Mouse (Mus musculus) mouse trophoblast stem cell (cell line): ENCODE measurements around the gene Gsg1l.

Source experiments
- in situ Hi-C, 2 experiments: fragments of 300-500 bp; cut with MseI, MboI; formaldehyde crosslinking; loops; 2 replicates in 1 of 2; 3 replicates in 1 of 2; pipeline ENCODE4 v1.15.1; 2025

Gsg1l gene

DNA sequence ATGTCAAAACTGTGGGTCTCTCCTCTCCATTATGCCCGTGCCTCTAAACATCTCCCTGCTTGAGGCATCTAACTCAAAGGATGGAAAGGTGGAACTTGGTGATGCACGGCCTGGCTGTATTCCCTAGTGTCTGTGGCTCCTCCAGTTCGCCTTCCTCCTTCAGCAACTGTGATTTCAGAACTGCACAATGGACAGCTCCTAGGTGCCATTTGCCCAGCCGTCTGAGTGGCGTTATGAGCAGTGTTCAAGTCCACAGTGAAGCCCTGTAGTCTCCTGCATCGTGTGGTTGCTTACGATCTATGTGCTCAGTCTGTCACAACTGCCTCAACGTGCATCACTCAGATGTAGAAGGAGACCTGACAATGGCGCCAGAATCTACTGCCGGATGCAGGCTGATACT, 96.6 kb downstream of the Gsg1l start:
- in situ Hi-C loops: no loop called here

DNA sequence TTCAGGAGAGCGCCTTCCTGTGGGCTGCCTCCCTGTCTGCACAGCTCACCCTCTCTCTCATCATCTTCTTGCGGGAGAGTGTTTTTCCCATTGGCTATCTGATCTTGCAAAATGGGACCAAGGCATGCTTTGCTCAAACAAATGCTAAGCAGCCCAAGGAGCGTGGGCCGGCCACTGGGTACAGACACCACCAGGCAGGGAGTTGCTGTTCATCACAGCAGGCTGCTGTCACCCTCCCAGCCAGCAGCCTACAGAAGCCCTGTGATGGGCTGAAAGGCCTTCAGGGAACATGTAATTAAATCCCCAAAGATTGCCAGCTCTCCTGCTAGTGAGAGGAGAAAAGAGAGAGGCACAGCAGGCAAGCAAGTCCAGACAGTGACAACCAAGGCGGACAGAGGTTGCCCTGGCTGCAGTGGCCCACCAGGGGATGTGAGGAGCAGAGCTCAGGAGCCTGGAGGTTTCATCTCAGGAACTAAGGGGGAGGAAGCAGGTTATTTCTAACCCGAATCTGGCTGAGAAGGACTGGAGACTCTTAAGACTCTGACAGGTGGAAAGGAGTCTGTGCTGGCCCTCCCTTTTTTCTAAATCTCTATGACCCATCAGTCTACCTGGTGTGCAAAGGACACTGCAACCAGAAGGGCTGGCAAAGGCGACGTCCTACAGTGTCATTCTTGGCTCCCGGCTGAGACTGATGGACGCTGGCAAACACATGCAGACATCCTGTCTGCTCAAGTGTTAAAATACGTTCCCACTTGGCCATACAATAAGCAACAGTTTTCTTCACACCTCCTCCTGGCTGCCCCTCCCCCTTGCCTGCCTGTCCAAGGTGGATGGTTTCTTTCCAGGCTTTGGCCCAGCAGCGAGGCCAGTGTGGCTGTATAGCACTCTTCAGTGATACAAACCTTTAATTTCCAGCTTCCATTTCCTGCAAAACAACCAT, 98.0 kb downstream of the Gsg1l start:
- in situ Hi-C loops: no loop called here

DNA sequence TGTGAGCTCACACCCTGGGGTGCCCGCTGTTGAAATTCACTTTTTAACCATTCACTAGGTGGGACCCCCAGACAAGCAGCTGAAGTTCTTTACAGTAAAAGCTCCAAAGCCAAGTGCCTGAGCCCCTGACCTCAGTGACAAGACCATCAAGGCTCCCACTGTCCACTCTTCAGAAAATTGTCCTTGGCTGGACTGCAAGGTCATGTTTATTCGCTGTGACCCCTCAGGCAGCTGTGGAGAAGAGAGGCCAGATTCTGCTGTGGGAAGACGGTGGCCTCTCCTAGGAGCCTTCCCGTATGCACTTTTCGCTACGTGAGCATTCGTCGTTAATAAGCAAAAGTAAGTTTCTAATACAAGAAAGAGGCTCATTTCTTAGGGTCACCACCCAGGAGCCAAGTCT, 102.6 kb downstream of the Gsg1l start:
- in situ Hi-C loops: no loop called here

DNA sequence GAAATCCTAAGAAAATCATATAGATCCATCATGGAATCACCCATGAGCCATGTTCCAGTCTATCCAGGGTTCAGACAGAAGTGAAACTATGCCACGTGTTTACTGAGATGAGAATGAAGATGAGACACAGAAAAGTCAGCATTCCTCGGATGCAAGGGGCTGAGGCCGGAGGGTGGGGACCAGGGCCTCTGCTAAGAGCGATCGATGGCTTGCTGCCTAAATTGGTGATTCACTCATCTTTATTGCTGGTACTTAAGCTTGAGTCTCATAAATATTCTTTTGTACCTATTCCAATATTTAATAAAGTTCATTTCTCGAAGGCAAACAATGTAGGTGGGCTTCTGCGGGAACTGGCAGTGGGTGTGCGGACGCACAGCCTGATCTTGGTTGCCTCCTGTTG, 105.5 kb downstream of the Gsg1l start:
- in situ Hi-C loops: no loop called here

DNA sequence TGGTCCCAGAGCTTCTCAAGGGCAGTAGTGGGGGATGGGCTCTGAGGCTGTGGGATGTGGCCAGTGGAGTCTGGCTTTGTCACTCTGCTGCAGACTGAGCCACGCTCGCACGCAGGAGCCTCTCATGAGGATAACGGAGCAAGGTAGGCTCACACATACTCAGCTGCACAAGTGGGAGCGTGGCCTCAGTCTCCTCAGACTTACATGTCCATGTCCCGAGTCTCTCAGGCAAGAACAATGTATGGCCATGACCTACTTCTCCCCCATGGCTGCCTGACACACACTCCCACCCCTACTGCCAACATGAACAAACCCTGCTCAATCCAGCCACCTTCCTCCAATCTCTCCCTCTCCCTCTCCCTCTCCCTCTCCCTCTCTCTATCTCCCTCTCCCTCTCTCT, 106.8 kb downstream of the Gsg1l start:
- in situ Hi-C loops: no loop called here

DNA sequence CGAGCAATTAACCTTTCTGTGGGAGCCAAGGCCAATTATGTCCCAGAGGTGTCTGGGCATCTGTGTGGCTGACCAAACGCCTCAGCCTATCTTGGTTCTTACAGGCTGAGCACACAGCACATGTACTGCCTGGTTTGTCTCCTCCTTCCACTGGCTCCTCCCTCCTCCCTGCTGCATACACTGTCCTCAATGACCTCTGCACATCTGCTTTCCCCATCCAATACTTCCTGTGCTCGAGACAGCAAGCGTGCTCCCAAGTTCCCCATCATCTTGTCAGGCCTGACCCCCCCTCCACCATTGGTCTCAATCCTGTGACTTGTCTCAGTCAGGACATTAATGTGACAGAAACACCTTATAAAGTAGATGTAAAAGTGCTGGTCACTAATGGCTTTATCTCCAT, 108.3 kb downstream of the Gsg1l start:
- in situ Hi-C loops: no loop called here

DNA sequence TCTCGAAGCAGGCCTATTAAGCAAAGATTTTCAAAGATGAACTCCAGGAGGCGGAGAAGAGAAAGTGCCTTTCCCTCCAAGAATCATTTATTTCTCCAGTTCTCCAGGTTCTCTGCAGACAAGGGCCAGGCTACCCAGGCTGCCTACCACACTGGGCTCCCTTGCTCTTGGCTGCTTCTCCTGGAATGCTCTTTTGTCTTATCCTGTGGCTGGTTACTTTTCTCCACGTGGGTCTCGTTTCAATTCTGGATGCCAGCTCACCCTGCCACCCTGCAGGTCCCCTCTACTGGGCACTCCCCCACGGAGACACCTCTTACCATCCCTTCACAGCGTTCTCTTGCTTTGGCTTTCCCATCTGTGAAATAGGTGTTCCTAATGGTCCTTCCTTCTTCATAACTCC, 109.4 kb downstream of the Gsg1l start:
- in situ Hi-C loops: no loop called here

DNA sequence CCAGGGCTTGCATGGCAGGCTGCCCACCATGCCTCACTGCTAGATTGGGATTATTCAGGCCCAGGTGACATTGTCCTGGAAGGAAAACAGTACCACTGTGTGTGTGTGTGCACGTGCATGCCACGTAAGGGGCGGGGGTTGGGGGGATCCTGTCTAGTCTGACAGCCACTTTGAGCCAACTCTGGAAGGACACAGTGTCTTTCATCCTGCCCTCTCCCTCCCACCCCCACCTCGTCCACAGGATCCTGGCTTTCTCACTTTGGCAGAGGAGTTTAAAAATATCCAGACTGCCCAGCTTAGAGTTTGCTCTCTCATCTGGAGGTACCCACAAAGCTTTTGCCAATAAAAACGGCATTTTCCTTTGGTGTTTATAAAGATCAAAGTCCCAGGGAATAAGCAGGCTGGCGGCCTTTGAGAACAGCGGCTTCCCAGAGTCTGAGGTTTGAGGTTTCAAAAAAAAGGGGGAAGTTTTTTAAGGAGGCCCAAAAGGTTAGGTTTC, 110.0 kb downstream of the Gsg1l start:
- in situ Hi-C loops: no loop called here

DNA sequence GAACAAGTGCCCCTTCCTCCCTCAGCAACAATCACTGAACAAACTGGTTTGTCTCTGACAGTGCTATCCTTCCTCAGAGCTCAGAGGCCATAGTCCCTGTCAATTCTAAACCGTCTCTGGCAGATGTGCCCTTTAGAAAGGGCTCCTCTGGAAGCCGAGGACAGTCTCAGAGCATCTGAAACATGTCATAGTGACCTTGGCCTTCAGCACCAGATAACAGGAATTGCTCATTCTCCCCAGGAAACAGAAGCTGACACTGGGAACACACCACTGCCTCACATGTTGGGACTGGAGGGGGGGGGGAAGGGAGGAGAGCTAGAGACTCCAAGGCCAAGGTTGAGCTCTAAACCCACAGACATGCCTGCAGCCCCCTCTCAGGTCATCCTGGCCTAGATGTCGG, 113.1 kb downstream of the Gsg1l start:
- in situ Hi-C loops: no loop called here

DNA sequence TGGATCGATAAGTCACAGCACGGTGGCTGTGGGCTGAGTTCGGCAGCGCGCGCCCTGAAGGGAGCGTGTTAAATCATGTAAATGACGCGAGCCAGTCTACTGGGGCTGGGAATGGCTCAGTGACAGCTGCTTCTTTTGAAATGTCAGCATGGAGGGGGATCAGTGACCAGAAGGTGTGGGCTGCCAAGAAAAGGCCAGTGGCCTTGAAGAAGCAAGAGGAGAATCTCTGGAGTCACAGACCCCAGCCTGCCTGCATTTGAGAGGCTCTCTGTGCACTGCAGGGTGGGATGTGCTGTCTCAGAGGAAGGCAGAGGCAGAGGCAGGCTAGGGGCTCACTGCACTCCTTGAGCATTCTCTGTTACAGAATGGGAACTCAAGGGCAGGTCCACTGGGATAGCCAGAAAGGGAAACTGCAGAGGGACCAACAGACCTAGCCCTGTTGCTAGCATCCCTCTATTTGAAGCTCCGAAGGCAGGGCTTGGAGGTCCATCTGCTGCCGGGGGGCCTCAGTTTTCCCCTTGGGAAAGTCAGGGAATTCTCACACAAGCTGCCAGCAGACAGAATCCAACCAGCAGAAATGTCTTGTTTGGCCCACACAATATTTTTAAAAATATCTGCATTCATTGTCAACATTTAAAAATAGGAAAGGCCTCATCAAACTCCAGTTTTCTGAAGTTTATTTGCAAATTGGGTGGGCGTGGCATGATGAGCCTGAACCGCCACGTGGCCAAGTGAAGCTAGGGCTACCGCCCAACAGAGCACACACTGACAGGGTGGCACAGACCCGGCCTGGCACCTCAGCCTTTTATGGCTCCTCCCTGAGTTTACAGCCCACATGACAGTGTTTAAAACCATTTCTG, 115.6 kb downstream of the Gsg1l start:
- in situ Hi-C loops: no loop called here

DNA sequence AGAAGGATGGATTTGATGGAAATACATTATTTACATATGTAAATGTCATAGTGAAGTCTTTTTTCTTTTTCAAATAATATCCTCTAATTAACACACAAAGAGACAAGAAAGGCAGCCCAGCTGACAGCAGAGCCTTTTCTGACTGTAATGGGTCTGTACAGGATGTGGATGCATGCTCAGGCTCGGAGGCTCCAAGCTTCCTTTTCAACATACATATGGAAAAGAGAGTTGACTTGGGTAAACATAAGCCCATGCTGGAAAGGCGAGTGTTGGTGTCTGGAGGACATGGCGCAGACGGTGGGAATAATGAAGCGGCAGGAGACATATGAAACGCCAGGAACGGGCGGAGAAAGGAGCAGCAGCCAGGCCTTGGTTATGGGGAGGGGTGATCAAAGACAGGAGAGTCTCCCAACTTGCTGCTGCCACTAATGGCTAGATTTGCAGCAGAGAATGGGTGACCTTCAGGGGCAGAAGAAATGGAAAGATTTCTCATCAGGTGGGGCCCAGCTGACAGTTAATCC, 118.1 kb downstream of the Gsg1l start:
- in situ Hi-C loops: no loop called here

DNA sequence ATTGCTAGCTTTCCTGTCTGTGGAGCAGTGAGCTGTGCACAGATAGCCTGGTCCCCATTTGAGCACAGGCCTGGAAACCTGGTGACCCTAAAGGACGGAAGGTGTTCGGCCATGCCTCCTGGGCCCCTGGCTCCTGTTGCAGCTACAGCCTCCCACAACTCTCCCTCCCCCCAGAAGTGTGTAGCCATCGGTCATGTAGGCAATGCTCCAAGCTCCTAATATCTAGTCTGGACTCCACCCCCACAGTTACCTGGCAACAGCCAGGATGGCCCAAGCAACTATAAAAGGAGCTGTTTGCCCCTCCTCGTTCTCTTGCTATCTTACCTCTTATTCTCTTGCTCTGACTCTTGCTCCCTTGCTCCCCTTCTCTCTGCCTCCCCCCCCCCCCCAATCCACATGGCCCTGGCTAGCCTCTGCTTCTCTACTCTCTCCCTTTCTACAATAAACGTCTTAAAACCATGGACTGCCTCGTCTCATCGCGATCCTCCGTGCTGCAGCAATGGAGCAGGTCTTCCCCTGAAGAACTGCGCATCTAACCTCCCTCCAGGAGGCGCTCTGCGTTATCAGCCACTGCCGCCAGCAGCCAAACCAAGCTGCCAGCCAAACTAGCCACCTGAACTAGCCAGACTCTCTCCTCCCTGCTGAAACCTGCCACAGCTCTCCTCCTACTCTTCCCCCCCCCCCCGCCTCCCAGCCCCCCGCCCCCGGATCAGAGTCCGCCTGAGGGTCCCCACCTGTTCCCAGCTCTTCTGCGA, 122.7 kb downstream of the Gsg1l start:
- in situ Hi-C loops: no loop called here

DNA sequence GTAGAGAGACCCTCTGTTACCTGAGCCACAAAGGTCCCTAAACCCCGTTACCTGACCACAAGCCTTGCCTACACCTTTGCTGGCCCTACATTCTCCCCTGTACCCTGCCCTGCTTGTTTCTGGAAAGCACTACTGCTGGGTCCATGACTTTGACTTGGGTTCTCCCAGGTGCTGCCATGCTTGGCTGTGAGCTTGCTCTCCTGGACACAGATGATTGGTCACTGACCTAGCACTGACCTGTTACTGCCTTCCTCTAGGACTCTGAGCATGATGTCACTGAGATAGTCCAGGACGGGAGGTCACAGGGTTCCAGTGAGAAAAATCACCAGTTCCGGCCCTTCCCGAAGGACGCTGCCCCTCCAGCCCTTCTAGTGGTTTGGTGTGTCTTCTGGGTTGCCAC, 123.4 kb downstream of the Gsg1l start:
- in situ Hi-C loops: no loop called here

DNA sequence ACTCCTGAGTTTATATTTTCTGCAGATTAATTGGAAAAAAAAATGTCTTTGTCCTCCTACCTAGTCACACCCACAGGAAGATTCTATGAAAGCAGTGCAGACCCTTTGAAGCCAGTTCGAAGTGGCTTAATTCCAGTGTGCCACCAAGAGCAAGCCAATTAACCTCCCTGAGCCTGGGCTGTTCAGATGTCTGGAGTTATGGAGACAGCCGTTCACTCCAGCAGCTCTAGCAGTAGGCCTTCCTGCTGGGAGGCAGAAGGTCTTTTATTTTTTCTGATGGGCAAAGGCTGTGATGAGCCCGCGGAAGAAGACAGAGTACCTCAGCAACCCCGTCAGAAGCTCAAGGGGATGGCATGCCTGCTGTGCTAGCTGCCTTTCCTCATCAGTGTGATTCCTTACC, 127.2 kb downstream of the Gsg1l start:
- in situ Hi-C loops: no loop called here

DNA sequence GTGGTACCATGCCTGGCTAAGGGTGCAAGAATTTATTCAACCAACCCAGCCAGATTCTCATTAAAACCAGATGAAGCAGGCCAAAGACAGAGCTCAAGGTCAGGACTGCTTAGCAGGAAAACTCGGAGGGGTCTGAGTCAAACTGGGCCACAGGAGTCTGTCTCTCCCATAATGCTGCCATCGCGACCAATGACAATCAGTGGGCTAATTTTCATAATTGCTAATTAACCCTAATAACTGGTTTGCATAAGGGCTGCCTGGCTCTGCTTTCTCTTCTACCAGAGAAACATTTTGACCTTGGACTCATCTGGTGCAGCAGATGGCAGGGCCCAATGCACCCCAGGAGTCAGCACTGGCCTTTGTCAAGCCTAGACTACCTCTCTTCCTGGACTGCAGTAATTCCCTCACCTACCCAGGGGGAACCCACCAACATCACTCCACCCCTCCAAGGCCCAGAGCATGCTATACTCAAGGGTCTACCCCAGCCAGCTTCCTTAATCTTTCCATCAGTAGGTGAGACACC, 127.8 kb downstream of the Gsg1l start:
- in situ Hi-C loops: no loop called here

DNA sequence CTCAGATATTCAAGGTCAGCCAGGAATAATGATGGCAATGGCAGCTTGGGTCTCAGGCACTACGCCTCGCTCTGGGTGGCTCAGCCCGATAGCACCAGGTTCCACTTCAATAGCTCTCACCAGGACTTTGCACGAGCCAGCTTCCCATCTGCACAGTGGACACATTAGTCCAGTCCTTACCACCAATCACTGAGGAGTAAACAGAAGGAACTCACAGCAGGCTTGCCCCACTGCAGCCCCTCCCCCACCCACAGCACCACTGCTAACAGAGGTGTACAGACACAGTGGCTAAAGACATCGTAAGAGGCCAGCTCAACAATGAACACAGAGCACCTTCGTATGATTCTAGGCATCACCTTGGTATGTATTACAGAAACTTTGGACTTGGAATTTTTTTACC, 128.4 kb downstream of the Gsg1l start:
- in situ Hi-C loops: no loop called here

DNA sequence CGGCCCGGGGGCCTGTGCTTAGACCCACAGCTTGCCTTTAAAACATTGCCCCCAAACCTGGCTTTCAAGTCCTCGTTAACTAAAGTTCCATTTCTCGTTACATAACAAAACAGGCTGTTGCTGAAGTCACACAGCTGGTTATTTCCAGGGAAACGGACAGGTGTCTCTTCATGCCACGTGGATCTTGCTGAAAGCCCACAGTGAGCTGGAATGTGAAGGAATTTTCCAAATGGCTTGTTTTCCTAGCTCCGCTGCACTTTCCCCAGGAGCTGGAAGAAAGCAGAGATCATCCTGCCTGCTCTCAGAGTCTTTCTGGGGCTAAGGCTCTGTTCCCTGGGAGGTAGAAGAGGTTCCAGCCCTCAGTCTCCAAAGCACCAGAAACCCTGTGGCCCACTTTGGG, 130.3 kb downstream of the Gsg1l start:
- in situ Hi-C loops: no loop called here

DNA sequence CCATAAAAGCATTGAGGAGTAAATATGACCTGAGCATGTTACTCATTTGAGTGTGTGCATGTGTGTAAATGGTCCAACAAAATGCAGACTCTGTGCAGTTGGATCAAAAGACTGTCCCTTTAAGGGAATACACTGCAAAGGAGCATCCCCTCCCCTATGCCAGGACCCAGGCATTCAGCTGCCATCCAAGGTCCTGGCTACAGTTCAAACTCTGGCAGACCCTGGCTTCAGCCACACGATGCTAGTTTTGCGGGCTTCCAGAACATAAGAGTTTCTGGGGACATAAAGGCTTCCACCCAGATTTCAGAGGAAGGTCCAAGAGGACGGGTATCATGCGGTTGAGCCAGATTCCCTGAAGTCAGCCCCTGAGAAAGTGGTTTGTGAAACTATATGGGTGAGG, 133.2 kb downstream of the Gsg1l start:
- in situ Hi-C loops: no loop called here

DNA sequence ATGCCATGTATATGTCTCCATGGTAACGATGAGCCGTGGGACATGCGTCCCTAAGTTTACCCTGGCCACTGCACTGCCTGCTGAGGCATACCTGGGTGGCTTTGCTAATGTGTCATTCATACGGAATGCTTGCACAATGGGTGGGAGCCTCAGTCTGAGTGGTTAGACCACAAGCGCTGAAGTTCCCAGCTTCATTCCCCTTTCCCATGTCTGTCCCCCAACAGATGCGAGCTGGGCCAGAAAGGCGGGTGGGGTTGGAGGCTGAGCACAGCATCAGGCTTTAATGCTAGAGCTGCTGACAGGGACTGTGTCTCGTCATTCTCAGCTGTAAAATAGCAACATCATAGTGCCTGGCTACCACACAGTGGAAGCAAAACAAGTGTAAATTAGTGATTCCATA, 136.3 kb downstream of the Gsg1l start:
- in situ Hi-C loops: no loop called here

DNA sequence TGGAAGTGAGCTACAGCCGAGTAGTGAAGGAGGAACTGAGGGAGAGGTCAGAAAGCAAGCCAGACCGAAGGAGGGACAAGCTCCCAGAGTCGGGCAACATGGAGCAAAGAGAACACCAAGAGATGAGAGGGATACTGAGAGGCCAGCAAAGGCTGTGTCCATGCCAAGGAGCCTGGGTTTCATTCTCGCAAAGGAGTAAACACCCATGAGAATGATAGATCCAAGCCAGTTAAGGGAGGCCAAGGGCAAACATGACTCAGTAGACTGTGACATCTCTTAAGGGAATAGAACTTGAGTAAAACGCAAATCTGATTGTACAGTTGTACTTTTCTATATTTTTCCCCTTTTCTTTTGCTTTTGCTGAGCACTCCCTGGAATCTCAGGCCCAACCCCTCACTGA, 137.6 kb downstream of the Gsg1l start:
- in situ Hi-C loops: no loop called here

DNA sequence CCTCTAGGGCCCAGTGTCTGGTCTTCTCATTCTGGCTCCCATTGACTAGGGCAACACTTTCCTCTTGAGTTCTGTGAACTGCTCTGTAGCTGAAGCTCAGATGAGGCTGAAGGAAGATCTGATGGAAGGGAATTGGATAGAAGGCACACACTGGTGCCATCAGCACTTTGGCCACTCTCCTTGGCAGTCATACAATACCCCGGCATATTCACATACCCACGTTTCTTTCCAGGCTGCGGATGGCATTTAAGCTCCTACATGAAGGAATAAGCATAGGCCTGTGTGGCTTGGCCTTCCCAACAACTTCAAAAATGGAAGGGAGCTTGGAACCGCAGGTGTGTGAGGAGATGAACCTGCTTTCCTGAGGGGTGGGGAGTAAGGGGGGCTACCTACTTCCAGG, 138.7 kb downstream of the Gsg1l start:
- in situ Hi-C loops: no loop called here
